8 mouse cellular contexts compared by ENCODE assay signal in the genomic region with DNA sequence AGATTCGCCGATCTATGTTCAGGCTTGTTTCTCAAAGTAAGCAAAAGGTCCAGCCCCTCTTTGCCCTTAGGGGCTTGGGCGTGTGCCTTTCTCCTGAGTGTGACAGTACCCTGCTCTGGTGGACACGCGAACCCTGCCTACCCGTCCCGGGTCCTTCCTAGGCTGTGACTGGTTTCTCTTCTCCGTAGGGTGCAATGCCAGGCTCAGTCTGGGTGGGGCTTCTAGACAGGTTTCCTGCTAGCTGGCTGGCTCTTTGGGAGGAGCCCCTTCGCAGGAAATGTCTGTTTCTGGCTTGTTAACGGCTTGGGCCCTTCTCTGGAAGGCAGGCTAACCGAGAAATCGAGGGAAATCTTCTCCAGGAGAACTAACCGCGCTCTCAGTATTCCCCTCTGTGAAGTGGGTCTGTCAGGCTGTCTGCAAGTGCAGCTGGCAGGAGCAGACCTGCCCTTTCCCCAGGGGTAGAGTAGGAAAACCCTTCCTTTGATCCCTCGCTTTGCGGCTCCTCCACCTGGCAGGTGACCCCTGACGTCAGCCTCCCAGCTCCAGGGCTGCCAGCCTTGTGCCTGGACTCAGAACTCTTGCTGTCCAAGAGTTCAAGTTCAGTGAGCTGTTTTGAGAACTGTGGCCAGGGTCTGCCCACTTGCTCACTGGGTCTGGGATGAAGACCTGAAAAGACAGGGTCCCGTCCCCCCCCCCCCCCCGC. TPM values are rescaled to one million over a fixed set of nuclear protein-coding genes. Genes with fewer than 3 reads are reported as not detected.
DNase-seq lines count a peak whose midpoint lies in the region; ATAC-seq and TF ChIP-seq lines count a peak whose summit lies in the region.

No protein-coding gene starts in this region.

- TF ChIP-seq CTCF in kidney, postnatal 0 days (IDR thresholded peaks at IDR 0.05; ENCODE audit: low read depth) = no peak

- peak overlapping the region; percentile 44 for H3K4me3 ChIP-seq in heart, embryonic 12.5 days
- H3K4me3 ChIP-seq in kidney, postnatal 0 days (replicated peaks; ENCODE audit: low read depth, low read length) = peak overlapping the region; percentile 43

- no peaks in the 10 kb centered on the region for H3K36me3 ChIP-seq in heart, embryonic 12.5 days
- H3K36me3 ChIP-seq in kidney, postnatal 0 days (ENCODE audit: insufficient read depth, low read length) = no peaks in the 10 kb centered on the region

- WGBS in heart, embryonic 12.5 days = 10% methylated on average over 17 of the region's 19 CpGs
- 7% methylated on average over 18 of the region's 19 CpGs for WGBS in kidney, postnatal 0 days

- no peaks in the 10 kb centered on the region for H3K9me3 ChIP-seq in heart, embryonic 12.5 days (replicated peaks)
- H3K9me3 ChIP-seq in kidney, postnatal 0 days (replicated peaks; ENCODE audit: low read length) = no peaks in the 10 kb centered on the region

- H3K9ac ChIP-seq in heart, embryonic 12.5 days = peak overlapping the region; percentile 55
- peak overlapping the region; percentile 64 for H3K9ac ChIP-seq in kidney, postnatal 0 days (ENCODE audit: low read depth, low read length)

- peaks cover 14% of the 10 kb centered on the region for H3K4me1 ChIP-seq in heart, embryonic 12.5 days (replicated peaks)
- peaks cover 13% of the 10 kb centered on the region; the same call in 1 of the 2 replicates for H3K4me1 ChIP-seq in kidney, postnatal 0 days (replicated peaks; ENCODE audit: insufficient read depth, low read length)

- DNase-seq in B cell, adult 2 months = peak; percentile 42 to 43
- DNase-seq in R1 (ENCODE audit: low read depth, low spot score) = peak; percentile 44
- no peak for DNase-seq in kidney, postnatal 0 days (ENCODE audit: low spot score)
- peak; percentile 62 to 63 for DNase-seq in lung, postnatal 4 days
- peak; percentile 61 for DNase-seq in thymus, postnatal 14 days
- no peak for DNase-seq in yolk sac, embryonic 10.5 days (ENCODE audit: low spot score)
- no peak for DNase-seq in right cerebral cortex, postnatal 14 days

- H3K27me3 ChIP-seq in heart, embryonic 12.5 days (replicated peaks) = peaks cover 46% of the 10 kb centered on the region
- H3K27me3 ChIP-seq in kidney, postnatal 0 days (ENCODE audit: insufficient read depth, low read length) = no peaks in the 10 kb centered on the region

- H3K4me2 ChIP-seq in heart, embryonic 12.5 days = peak overlapping the region; percentile 85
- H3K4me2 ChIP-seq in kidney, postnatal 0 days (ENCODE audit: low read length) = peak overlapping the region; percentile 88

- H3K27ac ChIP-seq in heart, embryonic 12.5 days (ENCODE audit: poor library complexity, severe bottlenecking) = no peak overlapping the region
- peak overlapping the region; percentile 70 for H3K27ac ChIP-seq in kidney, postnatal 0 days

- ATAC-seq in heart, embryonic 12.5 days (ENCODE audit: insufficient number of reproducible peaks, low FRiP score) = peak; percentile 43; the same call in 1 of the 2 replicates
- ATAC-seq in kidney, postnatal 0 days (replicated peaks; ENCODE audit: low FRiP score, low read depth) = no peak

RNA-seq across cellular contexts. Expression of a gene that starts 0.8 kb away (rescaled TPM):
- polyA plus RNA-seq in heart, embryonic 12.5 days (2016; fragmentation: Nextera tagmentation; extraction: Ambion mirVana) = 11.8 and 12.4 TPM in 2 replicates
- polyA plus RNA-seq in kidney, postnatal 0 days (2015; fragmentation: Nextera tagmentation; extraction: Ambion mirVana) = 319 and 427 TPM in 2 replicates

Comparison
In these comparisons a context has a peak if more than half of its experiments do, and no peak if none do; other contexts are left out.
1. DNase-seq: peak in B cell, adult 2 months (2 of 2), R1 (single experiment), lung, postnatal 4 days (2 of 2) and thymus, postnatal 14 days (single experiment); none in kidney, postnatal 0 days (single experiment), yolk sac, embryonic 10.5 days (single experiment) and right cerebral cortex, postnatal 14 days (single experiment).
2. RNA of a gene that starts 0.8 kb away (polyA plus RNA-seq): 319 to 427 TPM in kidney, postnatal 0 days; 11.8 to 12.4 TPM in heart, embryonic 12.5 days; every median in the first group is over 10 times any median in the second.